Mouse (Mus musculus): ENCODE measurements at regions not wholly inside any gene's neighbourhood (a gene's known extent, or its start where the extent isn't known, plus 50 kb on each side); places are given as distances from the start of the nearest gene placed in this dataset.

DNA sequence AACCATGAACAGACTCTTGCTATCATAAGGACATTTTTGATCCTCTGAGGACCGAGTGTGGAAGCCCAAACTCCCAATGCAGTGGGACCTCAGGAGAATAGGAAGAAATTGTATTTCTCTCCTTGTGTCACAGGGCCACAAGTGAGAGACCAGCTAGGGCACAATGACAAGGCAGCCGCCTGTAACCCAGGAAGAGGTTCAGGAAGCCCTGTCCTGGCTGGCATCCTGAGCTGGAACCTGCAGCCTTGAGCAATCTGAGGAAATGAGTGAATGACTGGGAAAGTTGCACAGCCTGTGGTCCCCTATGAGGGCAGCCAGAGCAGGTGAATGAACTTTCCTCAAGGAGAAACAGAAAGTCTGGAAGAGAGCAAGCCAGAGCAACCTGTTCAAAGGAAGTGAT is 142.0 kb upstream of the Tut7 start:
- no peak overlapping the region for H3K4me3 ChIP-seq
- TF ChIP-seq CTCF (IDR thresholded peaks at IDR 0.05): no peak
- H3K27ac ChIP-seq: no peak overlapping the region
- intact Hi-C loops (cut with DNase I): no loop called here
- no peak for DNase-seq

DNA sequence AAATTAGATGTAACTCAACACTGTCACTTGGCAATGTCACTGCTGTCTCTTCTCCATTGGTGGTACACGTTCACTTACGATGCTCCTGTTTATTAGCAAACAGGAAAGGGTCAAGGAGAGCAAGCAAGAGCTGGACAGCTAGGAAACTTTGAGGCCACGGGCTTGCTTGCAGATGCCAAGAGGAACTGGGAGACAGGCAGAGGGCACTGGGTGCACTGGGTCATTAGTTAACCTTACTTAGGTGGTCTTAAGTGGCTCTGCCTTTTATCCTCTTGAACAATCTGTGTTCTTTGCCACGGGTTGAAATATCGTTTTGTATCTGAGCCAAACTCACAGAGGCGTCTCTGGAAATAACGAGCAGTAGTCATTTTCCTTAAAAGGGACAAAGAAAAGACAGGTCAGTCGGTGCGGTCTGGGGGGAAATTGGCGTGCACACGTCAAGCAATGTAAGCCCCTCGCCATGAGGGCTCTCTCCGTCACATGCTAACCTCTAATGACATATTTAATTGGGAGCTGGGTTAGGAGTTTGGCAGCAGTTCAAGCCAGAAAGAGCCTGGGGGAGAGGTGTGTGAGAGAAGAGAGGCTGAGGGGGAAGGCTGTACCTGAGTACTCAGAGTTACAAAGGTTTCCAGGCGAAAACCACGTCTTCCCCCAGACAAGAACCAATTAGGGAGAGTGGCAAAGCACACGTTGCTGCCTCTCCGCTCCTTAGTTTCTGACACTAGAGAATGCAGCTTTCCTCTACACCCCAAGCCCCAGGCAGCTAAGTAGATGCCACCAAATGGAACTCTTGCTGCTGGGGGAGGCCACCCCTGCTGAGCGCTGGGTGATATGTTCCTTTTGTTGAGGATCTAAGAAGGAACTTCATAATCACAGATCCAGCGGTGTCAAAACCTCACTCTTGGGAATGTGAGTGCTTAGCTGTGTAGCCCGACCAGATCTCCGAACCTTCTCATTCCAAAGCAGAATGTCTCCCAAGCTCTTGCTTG is 140.0 kb upstream of the Tut7 start:
- Histone ChIP-seq H3K4me3 (no peak overlapping the region), H3K27ac (no peak overlapping the region)
- intact Hi-C loops (cut with DNase I): no loop called here
- no peak for TF ChIP-seq CTCF (IDR thresholded peaks at IDR 0.05)
- no peak for DNase-seq

GRCm38 (mm10) chr13:59956441-59956840 is 133.5 kb upstream of the Tut7 start:
- DNase-seq: no peak
- H3K27ac ChIP-seq: no peak overlapping the region
- intact Hi-C loops (cut with DNase I): no loop called here
- TF ChIP-seq CTCF (IDR thresholded peaks at IDR 0.05): no peak
- no peak overlapping the region for H3K4me3 ChIP-seq

DNA sequence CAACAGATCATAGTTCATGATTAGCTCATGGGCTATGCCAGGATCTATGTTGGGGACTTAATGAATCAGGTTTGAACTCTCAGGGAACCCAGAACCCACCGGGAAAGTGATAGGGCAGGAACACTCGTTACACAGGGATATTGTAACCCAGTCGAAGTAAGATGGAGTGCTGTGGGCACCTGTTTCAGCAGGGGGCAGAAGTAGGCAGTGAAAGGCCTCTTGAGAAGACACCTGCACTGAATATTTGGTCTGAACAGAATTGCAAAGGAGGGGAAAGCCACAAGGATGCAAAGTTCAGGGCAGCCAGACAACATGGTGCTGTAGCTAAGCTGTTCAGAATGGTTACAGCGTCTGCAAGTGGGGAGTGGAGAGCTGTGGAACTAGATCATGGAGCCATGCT is 129.9 kb upstream of the Tut7 start:
- peak; percentile 35 for TF ChIP-seq CTCF (IDR thresholded peaks at IDR 0.05)
- no peak overlapping the region for H3K4me3 ChIP-seq
- H3K27ac ChIP-seq: no peak overlapping the region
- intact Hi-C loops (cut with DNase I): no loop called here
- DNase-seq: no peak

DNA sequence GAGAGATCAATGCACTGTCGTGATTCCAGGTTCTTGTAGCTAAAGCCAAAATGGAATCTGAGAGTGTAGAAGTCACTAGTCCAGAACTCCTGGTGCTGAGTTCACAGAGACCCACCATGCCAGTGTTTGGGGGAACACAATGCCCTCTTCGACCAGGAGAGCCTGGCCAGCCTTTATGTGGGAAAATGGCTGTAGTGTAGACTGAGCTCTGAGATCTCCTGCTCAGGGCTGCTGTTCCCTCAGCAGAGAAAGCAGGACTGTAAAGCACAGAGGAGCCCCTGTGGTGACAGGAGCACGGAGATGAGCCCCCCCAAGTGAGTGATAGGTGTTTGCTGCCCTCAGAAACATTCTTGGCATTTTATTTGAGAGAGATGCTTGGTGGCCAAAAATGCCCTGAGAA is 129.2 kb upstream of the Tut7 start:
- Histone ChIP-seq H3K4me3 (no peak overlapping the region), H3K27ac (no peak overlapping the region)
- DNase-seq: no peak
- TF ChIP-seq CTCF (IDR thresholded peaks at IDR 0.05): no peak
- intact Hi-C loops (cut with DNase I): no loop called here

- Histone ChIP-seq H3K27ac (no peak overlapping the region), H3K4me3 (no peak overlapping the region)
- no peak for DNase-seq
- intact Hi-C loops (cut with DNase I): no loop called here
- TF ChIP-seq CTCF (IDR thresholded peaks at IDR 0.05): no peak
These were observed 127.3 kb upstream of the Tut7 start for GRCm38 (mm10) chr13:59950281-59950680.

DNA sequence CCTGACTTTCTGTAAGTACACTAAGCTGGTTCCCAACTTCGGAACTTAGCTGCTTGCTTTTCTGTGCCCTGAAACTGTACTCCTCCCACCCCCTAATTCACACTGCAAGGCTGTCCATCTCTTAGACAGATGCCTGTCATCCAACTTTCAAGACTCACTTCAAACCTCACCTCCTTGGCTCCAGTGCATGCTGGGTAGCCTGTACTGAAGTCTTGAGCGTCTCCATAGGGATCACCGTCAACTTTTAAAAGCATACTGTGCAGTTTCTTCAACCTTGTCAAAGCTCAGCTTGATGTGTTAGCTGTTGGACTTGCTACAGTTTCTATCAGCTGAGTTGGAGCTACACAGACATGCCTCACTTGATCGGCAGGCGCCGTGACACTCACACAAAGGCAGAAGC is 126.5 kb upstream of the Tut7 start:
- intact Hi-C loops (cut with DNase I): no loop called here
- H3K4me3 ChIP-seq: no peak overlapping the region
- TF ChIP-seq CTCF (IDR thresholded peaks at IDR 0.05): no peak
- no peak for DNase-seq
- no peak overlapping the region for H3K27ac ChIP-seq

DNA sequence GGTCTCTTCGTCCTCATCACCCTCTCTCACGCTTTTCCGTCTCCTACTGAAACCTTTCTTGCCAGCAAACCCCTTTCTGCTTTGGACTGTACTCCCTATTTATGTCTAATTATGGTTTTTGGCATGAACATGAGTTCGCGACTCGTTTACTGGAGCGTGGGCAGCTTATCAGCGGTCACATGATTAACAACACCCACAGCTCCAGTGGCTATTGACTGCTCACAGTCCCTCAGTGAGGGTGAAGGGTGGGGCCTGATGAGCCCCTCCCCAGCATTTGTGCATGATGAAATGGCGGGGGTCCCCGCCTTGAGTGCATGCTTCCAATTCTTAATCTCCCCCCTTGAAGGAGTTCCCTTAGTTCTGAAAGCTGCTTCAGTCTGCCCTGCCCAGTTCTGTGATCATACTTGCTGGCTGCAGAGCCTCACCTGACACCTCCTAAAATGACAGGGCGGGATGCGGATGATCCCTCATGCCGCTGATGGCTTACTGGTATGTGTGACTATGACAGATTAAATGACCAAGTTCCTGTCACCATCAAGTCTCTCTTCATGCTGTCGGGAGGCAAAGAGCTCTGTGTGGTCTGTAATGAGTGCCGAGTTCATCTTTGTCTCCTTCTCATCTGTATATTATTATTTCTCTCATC is 125.7 kb upstream of the Tut7 start:
- DNase-seq: no peak
- TF ChIP-seq CTCF (IDR thresholded peaks at IDR 0.05): no peak
- no peak overlapping the region for H3K4me3 ChIP-seq
- H3K27ac ChIP-seq: no peak overlapping the region
- intact Hi-C loops (cut with DNase I): no loop called here

GRCm38 (mm10) chr13:59947461-59947860 is 124.5 kb upstream of the Tut7 start:
- peak; percentile 24 for DNase-seq

DNA sequence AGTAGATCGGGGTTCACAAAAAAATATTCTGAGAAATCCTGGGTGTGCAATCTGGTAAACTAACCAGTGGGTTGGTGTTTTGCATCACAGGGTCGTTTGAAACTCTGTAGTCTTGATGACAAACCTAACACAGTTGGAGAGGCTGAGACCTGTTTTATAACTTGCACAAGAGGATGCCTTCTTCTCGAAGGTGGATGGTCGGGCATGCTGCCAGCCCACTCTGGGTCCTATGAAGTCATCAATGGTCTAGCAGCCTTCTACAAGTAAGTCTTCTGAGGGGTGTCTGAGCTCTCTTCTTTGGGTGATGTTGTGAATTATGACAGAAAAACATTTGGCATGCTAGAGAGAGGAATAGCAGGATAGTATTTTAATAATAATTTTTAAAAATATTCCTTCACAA is 123.6 kb upstream of the Tut7 start:
- DNase-seq: no peak
- TF ChIP-seq CTCF (IDR thresholded peaks at IDR 0.05): no peak
- H3K27ac ChIP-seq: no peak overlapping the region
- intact Hi-C loops (cut with DNase I): no loop called here
- no peak overlapping the region for H3K4me3 ChIP-seq

More at GRCm38 (mm10) chr13:59947461-59947860, 124.5 kb upstream of the Tut7 start:
- Histone ChIP-seq H3K27ac (no peak overlapping the region), H3K4me3 (no peak overlapping the region)
- intact Hi-C loops (cut with DNase I): no loop called here
- TF ChIP-seq CTCF (IDR thresholded peaks at IDR 0.05): no peak

DNA sequence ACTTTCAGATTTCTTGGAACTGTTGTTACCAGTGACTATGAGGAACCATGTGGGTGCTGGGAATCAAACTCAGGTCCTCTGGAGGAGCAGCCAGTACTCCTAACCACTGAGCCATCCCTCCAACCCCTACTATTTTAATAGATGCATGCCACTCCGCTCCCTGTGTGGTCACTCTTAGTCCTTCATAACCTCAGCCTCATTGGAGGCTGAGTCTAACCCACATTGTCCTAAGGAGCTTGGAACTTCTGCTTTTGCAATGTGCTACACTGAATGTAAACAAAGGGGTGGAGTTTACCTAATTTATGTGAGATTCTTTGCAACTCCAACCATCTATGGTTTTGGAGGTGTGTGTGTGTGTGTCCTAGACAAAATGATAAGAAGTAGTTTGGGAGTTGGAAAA is 122.7 kb upstream of the Tut7 start:
- no peak for DNase-seq
- Histone ChIP-seq H3K4me3 (no peak overlapping the region), H3K27ac (no peak overlapping the region)
- no peak for TF ChIP-seq CTCF (IDR thresholded peaks at IDR 0.05)
- intact Hi-C loops (cut with DNase I): no loop called here

DNA sequence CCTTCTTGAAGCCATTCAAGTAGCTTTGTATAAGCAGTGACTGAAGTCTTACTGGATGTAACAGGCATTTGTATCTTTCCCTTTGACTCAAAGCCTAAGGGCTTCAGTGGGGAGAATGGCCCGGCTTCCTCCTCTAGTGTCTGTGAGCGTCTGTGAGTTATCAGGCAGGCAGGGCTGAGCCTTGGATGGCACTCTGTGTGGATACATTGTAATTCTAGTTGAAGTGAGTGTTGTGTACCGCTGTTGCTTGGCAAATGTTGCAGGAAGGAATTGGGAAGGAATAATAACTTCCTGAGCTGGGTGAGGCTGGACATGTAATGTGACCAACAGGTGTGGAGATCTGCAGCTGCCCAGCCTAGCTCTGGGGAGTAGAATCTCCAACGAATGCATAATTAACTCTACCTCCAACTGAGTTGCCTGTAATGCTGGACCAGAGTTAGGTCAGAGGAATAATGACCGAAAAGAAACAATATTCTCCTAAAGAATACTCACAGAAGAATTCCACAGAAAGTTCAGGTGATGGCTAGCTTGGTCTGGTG is 120.7 kb upstream of the Tut7 start:
- intact Hi-C loops (cut with DNase I): no loop called here
- no peak for TF ChIP-seq CTCF (IDR thresholded peaks at IDR 0.05)
- H3K27ac ChIP-seq: no peak overlapping the region
- no peak overlapping the region for H3K4me3 ChIP-seq
- DNase-seq: no peak

GRCm38 (mm10) chr13:59943020-59943419 is 120.1 kb upstream of the Tut7 start:
- H3K27ac ChIP-seq: no peak overlapping the region
- DNase-seq: no peak
- H3K4me3 ChIP-seq: no peak overlapping the region
- intact Hi-C loops (cut with DNase I): no loop called here
- TF ChIP-seq CTCF (IDR thresholded peaks at IDR 0.05): no peak
